Comparison of ENCODE assay signal across 8 mouse cellular contexts in genomic region chr6:139589291-139589690, GRCm38 (mm10). TPM values are rescaled to one million over a fixed set of nuclear protein-coding genes. Genes with fewer than 3 reads are reported as not detected.
A peak's percentile ranks its signal among the peaks of the same experiment; 100 is the strongest.
DNase-seq lines count a peak whose midpoint lies in the region; ATAC-seq and TF ChIP-seq lines count a peak whose summit lies in the region.

No protein-coding gene starts in this region.

- H3K9ac ChIP-seq in ES-Bruce4 (ENCODE audit: low read depth, poor library complexity, severe bottlenecking), result no peak overlapping the region
- H3K9ac ChIP-seq in embryonic facial prominence, embryonic 13.5 days, result no peak overlapping the region
- H3K9ac ChIP-seq in heart, embryonic 15.5 days, result no peak overlapping the region
- no peak overlapping the region for H3K9ac ChIP-seq in lung, embryonic 16.5 days (ENCODE audit: low read length)

- no peak for TF ChIP-seq POLR2A in ES-Bruce4 (IDR thresholded peaks at IDR 0.05; ENCODE audit: insufficient read depth, low read length)

- no peaks in the 10 kb centered on the region for H3K4me1 ChIP-seq in ES-Bruce4 (ENCODE audit: control insufficient read depth, insufficient read depth, low read length)
- H3K4me1 ChIP-seq in embryonic facial prominence, embryonic 13.5 days, result peaks cover 14% of the 10 kb centered on the region; the same call in 1 of the 2 replicates
- H3K4me1 ChIP-seq in heart, embryonic 15.5 days (replicated peaks), result 0 out of 2 replicates have a peak, but pooled peaks cover 2% of the 10 kb centered on the region
- peaks cover 4% of the 10 kb centered on the region; the same call in 1 of the 2 replicates for H3K4me1 ChIP-seq in lung, embryonic 16.5 days (replicated peaks; ENCODE audit: control insufficient read depth, insufficient read depth, low read length)

- H3K9me3 ChIP-seq in ES-Bruce4 (replicated peaks; ENCODE audit: control insufficient read depth, insufficient read depth, low read length, poor library complexity, severe bottlenecking), result no peaks in the 10 kb centered on the region
- no peaks in the 10 kb centered on the region for H3K9me3 ChIP-seq in embryonic facial prominence, embryonic 13.5 days
- no peaks in the 10 kb centered on the region for H3K9me3 ChIP-seq in heart, embryonic 15.5 days (replicated peaks)
- H3K9me3 ChIP-seq in lung, embryonic 16.5 days (ENCODE audit: control insufficient read depth, low read length), result no peaks in the 10 kb centered on the region

- no peak for ATAC-seq in embryonic facial prominence, embryonic 13.5 days (ENCODE audit: insufficient number of reproducible peaks, insufficient read depth, low FRiP score, low TSS enrichment, low read depth)
- ATAC-seq in heart, embryonic 15.5 days (replicated peaks; ENCODE audit: insufficient number of reproducible peaks, insufficient read depth, low FRiP score, low read depth), result no peak
- no peak for ATAC-seq in lung, embryonic 16.5 days (ENCODE audit: low read depth)
- no peak for ATAC-seq in activated CD4-positive, CD25-positive, alpha-beta regulatory T cell, adult 4 months

- TF ChIP-seq CTCF in ES-Bruce4 (IDR thresholded peaks at IDR 0.05; ENCODE audit: low read depth, low read length), result peak; percentile 46

- H3K27ac ChIP-seq in ES-Bruce4 (ENCODE audit: insufficient read depth, low read length), result no peak overlapping the region
- no peak overlapping the region for H3K27ac ChIP-seq in embryonic facial prominence, embryonic 13.5 days
- H3K27ac ChIP-seq in heart, embryonic 15.5 days, result no peak overlapping the region
- H3K27ac ChIP-seq in lung, embryonic 16.5 days (ENCODE audit: low read length), result no peak overlapping the region

- 7% methylated on average over 12 of the region's 12 CpGs for WGBS in embryonic facial prominence, embryonic 13.5 days
- WGBS in heart, embryonic 15.5 days, result 8% methylated on average over 12 of the region's 12 CpGs
- 3% methylated on average over 12 of the region's 12 CpGs for WGBS in lung, embryonic 16.5 days

- no peaks in the 10 kb centered on the region; the same call in 1 of the 2 replicates for H3K27me3 ChIP-seq in ES-Bruce4 (ENCODE audit: control insufficient read depth, insufficient read depth, low read length, poor library complexity, severe bottlenecking)
- H3K27me3 ChIP-seq in embryonic facial prominence, embryonic 13.5 days, result 0 out of 2 replicates have a peak, but pooled peaks cover 3% of the 10 kb centered on the region
- H3K27me3 ChIP-seq in heart, embryonic 15.5 days, result peaks cover 3% of the 10 kb centered on the region; the same call in 1 of the 2 replicates
- H3K27me3 ChIP-seq in lung, embryonic 16.5 days (ENCODE audit: control insufficient read depth, insufficient read depth, low read depth, low read length), result 0 out of 2 replicates have a peak, but pooled peaks cover 2% of the 10 kb centered on the region

- TF ChIP-seq EP300 in ES-Bruce4 (IDR thresholded peaks at IDR 0.05; ENCODE audit: insufficient read depth, low read depth, low read length), result no peak

- no peak overlapping the region for H3K4me3 ChIP-seq in ES-Bruce4 (ENCODE audit: low read depth, low read length)
- H3K4me3 ChIP-seq in embryonic facial prominence, embryonic 13.5 days, result no peak overlapping the region
- H3K4me3 ChIP-seq in heart, embryonic 15.5 days, result no peak overlapping the region
- 0 out of 2 replicates have a peak overlapping the region, but pooled peaks have one; percentile 21 for H3K4me3 ChIP-seq in lung, embryonic 16.5 days (ENCODE audit: low read length)

- no peaks in the 10 kb centered on the region for H3K36me3 ChIP-seq in ES-Bruce4 (ENCODE audit: control insufficient read depth, insufficient read depth, low read length, poor library complexity, severe bottlenecking)
- no peaks in the 10 kb centered on the region for H3K36me3 ChIP-seq in embryonic facial prominence, embryonic 13.5 days
- no peaks in the 10 kb centered on the region for H3K36me3 ChIP-seq in heart, embryonic 15.5 days
- no peaks in the 10 kb centered on the region for H3K36me3 ChIP-seq in lung, embryonic 16.5 days (ENCODE audit: control insufficient read depth, insufficient read depth, low read length)

- peak; percentile 45 for DNase-seq in adrenal gland, postnatal 25 days
- peak; percentile 81 to 82 for DNase-seq in kidney, postnatal 36 days
- DNase-seq in retina, embryonic 14.5 days (ENCODE audit: low spot score), result peak; percentile 87

- H3K4me2 ChIP-seq in embryonic facial prominence, embryonic 13.5 days, result peak overlapping the region; percentile 53
- H3K4me2 ChIP-seq in heart, embryonic 15.5 days, result peak overlapping the region; percentile 32; the same call in 1 of the 2 replicates
- H3K4me2 ChIP-seq in lung, embryonic 16.5 days (ENCODE audit: low read depth, low read length), result peak overlapping the region; percentile 56

RNA-seq across cellular contexts. Expression of gene Pik3c2g, which starts 2.3 kb away (rescaled TPM):
- polyA plus RNA-seq in ES-Bruce4 (2011; ENCODE audit: insufficient read depth, insufficient read length, low read depth, missing spikeins), result not detected in 2 replicates
- 158 and 187 TPM in 2 replicates for total RNA-seq in adrenal gland, postnatal 25 days (2021)
- polyA plus RNA-seq in embryonic facial prominence, embryonic 13.5 days (2015; fragmentation: Nextera tagmentation; extraction: Ambion mirVana), result 1.2 and 1.7 TPM in 2 replicates
- 0.20 and 0.27 TPM in 2 replicates for polyA plus RNA-seq in heart, embryonic 15.5 days (2015; fragmentation: Nextera tagmentation; extraction: Ambion mirVana)
- polyA plus RNA-seq in lung, embryonic 16.5 days (2015; fragmentation: Nextera tagmentation; extraction: Ambion mirVana), result 2.2 and 2.7 TPM in 2 replicates
- polyA plus RNA-seq in activated CD4-positive, CD25-positive, alpha-beta regulatory T cell, adult 4 months (2017; shearing (Covaris generic)), result not detected
